Mouse (Mus musculus): ENCODE results near the gene Thrap3. TPM values are rescaled to one million over a fixed set of nuclear protein-coding genes. Genes with fewer than 3 reads are reported as not detected.

Thrap3 gene
- polyA plus RNA-seq, 1 experiment from 2014 or later = 256 TPM

GRCm38 (mm10) chr4:126119051-126119450, 83.5 kb downstream of the Thrap3 start:
- Histone ChIP-seq H3K4me1 (peaks cover 7% of the 10 kb centered on the region), H3K4me3 (no peak overlapping the region), H3K27ac (no peak overlapping the region), H3K9me3 (peaks cover 14% of the 10 kb centered on the region), H3K27me3 (ENCODE audit: poor library complexity, severe bottlenecking) (no peaks in the 10 kb centered on the region), H3K36me3 (replicated peaks) (peaks cover 45% of the 10 kb centered on the region)
- 82% methylated on average over 1 of the region's 1 CpGs for WGBS
- no peak for DNase-seq (ENCODE audit: extremely low spot score, low spot score)

GRCm38 (mm10) chr4:126118651-126119050, 83.9 kb downstream of the Thrap3 start:
- 96% methylated on average over 4 of the region's 4 CpGs for WGBS
- DNase-seq (ENCODE audit: extremely low spot score, low spot score) = no peak
- peaks cover 11% of the 10 kb centered on the region for H3K4me1 ChIP-seq
- peaks cover 42% of the 10 kb centered on the region for H3K36me3 ChIP-seq (replicated peaks)
- H3K4me3 ChIP-seq = no peak overlapping the region
- peaks cover 14% of the 10 kb centered on the region for H3K9me3 ChIP-seq
- H3K27me3 ChIP-seq (ENCODE audit: poor library complexity, severe bottlenecking) = no peaks in the 10 kb centered on the region
- no peak overlapping the region for H3K27ac ChIP-seq

- Histone ChIP-seq H3K4me1 (peaks cover 15% of the 10 kb centered on the region), H3K36me3 (replicated peaks) (peaks cover 36% of the 10 kb centered on the region), H3K4me3 (no peak overlapping the region), H3K9me3 (peaks cover 12% of the 10 kb centered on the region), H3K27ac (no peak overlapping the region), H3K27me3 (ENCODE audit: poor library complexity, severe bottlenecking) (no peaks in the 10 kb centered on the region)
- no peak for DNase-seq (ENCODE audit: extremely low spot score, low spot score)
- WGBS = 89% methylated on average over 8 of the region's 8 CpGs
Observed at GRCm38 (mm10) chr4:126117116-126117515, 85.4 kb downstream of the Thrap3 start.

GRCm38 (mm10) chr4:126115871-126116521, 86.6 kb downstream of the Thrap3 start:
- peaks cover 25% of the 10 kb centered on the region for H3K36me3 ChIP-seq (replicated peaks)
- peaks cover 23% of the 10 kb centered on the region for H3K4me1 ChIP-seq
- no peak for DNase-seq (ENCODE audit: extremely low spot score, low spot score)
- H3K9me3 ChIP-seq = peaks cover under 1% of the 10 kb centered on the region; the same call in 1 of the 2 replicates
- no peak overlapping the region for H3K4me3 ChIP-seq
- H3K27me3 ChIP-seq (ENCODE audit: poor library complexity, severe bottlenecking) = no peaks in the 10 kb centered on the region
- H3K27ac ChIP-seq = no peak overlapping the region
- WGBS = 82% methylated on average over 6 of the region's 6 CpGs

GRCm38 (mm10) chr4:126115411-126115810, 87.1 kb downstream of the Thrap3 start:
- Histone ChIP-seq H3K4me3 (no peak overlapping the region), H3K27ac (no peak overlapping the region), H3K36me3 (replicated peaks) (peaks cover 20% of the 10 kb centered on the region), H3K9me3 (no peaks in the 10 kb centered on the region), H3K27me3 (ENCODE audit: poor library complexity, severe bottlenecking) (no peaks in the 10 kb centered on the region), H3K4me1 (peaks cover 29% of the 10 kb centered on the region)
- DNase-seq (ENCODE audit: extremely low spot score, low spot score) = no peak
- 90% methylated on average over 9 of the region's 9 CpGs for WGBS

Other genes starting within 250 kb of the Thrap3 start
- 0.32 and 0.65 TPM in 2 replicates for gene Csf3r, start 178.2 kb downstream of the Thrap3 start, polyA plus RNA-seq (2016; fragmentation: Nextera tagmentation; extraction: Ambion mirVana)
- gene Mrps15, start 155.8 kb downstream of the Thrap3 start, polyA plus RNA-seq (2016; fragmentation: Nextera tagmentation; extraction: Ambion mirVana) = 136 and 151 TPM in 2 replicates
- 31.1 and 34.4 TPM in 2 replicates for gene Oscp1, start 144.2 kb downstream of the Thrap3 start, polyA plus RNA-seq (2016; fragmentation: Nextera tagmentation; extraction: Ambion mirVana)
- gene Lsm10, start 106.1 kb downstream of the Thrap3 start, polyA plus RNA-seq (2016; fragmentation: Nextera tagmentation; extraction: Ambion mirVana) = 53.7 and 55.1 TPM in 2 replicates
- gene Stk40, start 98.8 kb downstream of the Thrap3 start, polyA plus RNA-seq (2016; fragmentation: Nextera tagmentation; extraction: Ambion mirVana) = 43.7 and 45.5 TPM in 2 replicates
- 19.1 and 20.7 TPM in 2 replicates for gene Eva1b, start 55.0 kb downstream of the Thrap3 start, polyA plus RNA-seq (2016; fragmentation: Nextera tagmentation; extraction: Ambion mirVana)
- 1.5 and 1.6 TPM in 2 replicates for gene Sh3d21, start 39.3 kb downstream of the Thrap3 start, polyA plus RNA-seq (2016; fragmentation: Nextera tagmentation; extraction: Ambion mirVana)
- 45.6 and 47.1 TPM in 2 replicates for gene Map7d1, start 53.6 kb upstream of the Thrap3 start, polyA plus RNA-seq (2016; fragmentation: Nextera tagmentation; extraction: Ambion mirVana)
- gene Trappc3, start 59.6 kb upstream of the Thrap3 start, polyA plus RNA-seq (2016; fragmentation: Nextera tagmentation; extraction: Ambion mirVana) = 84.8 and 86.8 TPM in 2 replicates
- 5.9 and 6.8 TPM in 2 replicates for gene Col8a2, start 84.0 kb upstream of the Thrap3 start, polyA plus RNA-seq (2016; fragmentation: Nextera tagmentation; extraction: Ambion mirVana)
- 91.6 TPM in 2 replicates for gene Adprhl2, start 118.9 kb upstream of the Thrap3 start, polyA plus RNA-seq (2016; fragmentation: Nextera tagmentation; extraction: Ambion mirVana)
- gene Tekt2, start 122.9 kb upstream of the Thrap3 start, polyA plus RNA-seq (2016; fragmentation: Nextera tagmentation; extraction: Ambion mirVana) = 2.3 TPM in 2 replicates
- 12.0 and 15.7 TPM in 2 replicates for gene Ago3, start 226.8 kb upstream of the Thrap3 start, polyA plus RNA-seq (2016; fragmentation: Nextera tagmentation; extraction: Ambion mirVana)

Data from forebrain, embryonic 10.5 days (tissue).